Mouse (Mus musculus) embryo, embryonic 11.5 days (tissue): ENCODE measurements around the gene Shc3.

ENCODE experiments used
- DNase-seq: peaks from one replicate; pipeline ENCODE4 v3.0.0-alpha.2; 2012; ENCODE audit warnings: low read depth, low spot score

Gene Shc3

DNA sequence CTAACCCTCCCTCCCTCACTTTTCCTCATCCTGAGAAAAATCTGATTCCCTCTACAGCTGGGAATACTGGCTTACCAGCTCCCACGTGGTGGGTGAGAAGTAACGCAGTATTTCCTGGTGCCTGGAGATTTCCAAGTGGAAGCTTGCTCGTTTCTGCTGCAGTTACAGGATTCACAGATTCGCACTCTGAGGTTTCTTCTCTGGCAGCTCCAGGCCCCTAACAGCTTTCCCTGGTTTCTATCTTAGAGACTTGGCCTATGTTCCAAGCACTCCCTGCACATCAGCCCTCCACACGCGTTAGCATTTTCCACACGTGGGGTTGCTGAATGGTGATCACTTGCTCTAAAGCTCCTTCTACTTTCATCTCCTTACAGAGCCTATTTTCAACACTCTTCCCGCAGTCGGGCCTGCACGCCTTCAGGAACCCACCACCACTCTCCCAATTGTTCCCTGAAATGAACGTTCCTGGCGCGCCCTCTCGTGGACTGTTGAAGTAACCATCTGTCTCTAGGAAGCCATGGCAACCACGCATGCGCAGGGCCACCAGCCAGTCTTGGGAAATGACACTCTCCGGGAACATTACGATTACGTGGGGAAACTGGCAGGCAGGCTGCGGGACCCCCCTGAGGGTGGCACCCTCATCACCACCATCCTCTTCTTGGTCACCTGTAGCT, 150.8 kb downstream of the Shc3 start:
- DNase-seq = peak; percentile 93

DNA sequence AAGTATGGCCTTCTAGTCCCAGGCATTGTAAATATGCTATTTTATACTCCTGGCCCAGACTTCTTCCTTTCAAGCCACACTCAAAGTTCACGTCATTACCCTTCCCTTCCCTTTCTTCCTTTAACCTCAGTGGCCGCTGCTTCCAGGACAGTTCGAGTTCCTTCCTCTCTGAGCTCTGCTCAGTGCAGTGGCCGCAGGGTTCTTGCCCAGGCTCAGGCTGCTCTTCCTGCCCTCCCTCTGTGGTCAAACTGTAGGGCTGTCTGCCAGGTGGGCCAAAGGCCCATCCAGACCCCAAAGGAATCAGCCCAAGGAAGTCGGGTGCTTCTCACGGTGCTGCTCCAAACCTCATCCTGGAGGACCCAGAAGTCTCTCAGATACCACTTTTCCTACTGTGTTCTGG, 151.4 kb downstream of the Shc3 start:
- DNase-seq = no peak

DNA sequence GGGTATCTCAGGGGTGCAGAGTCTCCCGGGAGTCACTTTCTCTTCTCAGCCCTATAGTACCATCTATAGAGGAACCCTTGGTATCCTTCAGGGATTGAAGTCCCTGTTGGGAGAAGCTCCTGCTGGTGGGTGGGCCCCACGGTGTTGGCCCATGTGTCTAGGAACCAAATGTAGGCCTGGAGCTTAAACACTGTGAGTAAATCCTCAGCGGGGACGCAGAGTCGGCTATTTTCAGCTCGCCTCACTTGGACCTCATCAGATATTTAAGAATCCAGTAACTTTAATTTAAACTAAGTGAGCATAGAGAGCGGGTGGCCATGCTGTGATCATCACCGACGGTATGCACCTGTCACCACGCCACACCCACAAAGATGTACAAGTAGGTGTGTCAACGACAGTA, 152.5 kb downstream of the Shc3 start:
- no peak for DNase-seq

DNA sequence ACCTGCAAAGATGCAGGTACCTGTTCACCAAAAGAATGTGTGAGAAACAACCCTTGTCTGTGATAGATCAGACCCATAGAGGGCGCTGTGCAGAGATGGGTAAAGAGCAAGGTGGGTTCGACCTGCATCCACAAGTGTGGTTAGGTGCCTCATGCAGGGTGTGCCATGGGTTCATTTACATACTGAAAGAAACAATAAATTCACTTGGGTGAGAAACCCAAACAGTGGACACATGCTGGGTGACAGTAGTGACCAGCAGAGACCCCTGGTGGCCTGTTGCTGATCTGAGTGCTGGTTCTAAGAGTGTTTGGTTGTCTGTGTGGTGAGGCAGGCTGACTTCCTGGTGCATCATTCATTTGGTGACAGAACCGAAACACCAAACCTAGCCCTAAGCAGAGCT, 155.8 kb downstream of the Shc3 start:
- DNase-seq = no peak

DNA sequence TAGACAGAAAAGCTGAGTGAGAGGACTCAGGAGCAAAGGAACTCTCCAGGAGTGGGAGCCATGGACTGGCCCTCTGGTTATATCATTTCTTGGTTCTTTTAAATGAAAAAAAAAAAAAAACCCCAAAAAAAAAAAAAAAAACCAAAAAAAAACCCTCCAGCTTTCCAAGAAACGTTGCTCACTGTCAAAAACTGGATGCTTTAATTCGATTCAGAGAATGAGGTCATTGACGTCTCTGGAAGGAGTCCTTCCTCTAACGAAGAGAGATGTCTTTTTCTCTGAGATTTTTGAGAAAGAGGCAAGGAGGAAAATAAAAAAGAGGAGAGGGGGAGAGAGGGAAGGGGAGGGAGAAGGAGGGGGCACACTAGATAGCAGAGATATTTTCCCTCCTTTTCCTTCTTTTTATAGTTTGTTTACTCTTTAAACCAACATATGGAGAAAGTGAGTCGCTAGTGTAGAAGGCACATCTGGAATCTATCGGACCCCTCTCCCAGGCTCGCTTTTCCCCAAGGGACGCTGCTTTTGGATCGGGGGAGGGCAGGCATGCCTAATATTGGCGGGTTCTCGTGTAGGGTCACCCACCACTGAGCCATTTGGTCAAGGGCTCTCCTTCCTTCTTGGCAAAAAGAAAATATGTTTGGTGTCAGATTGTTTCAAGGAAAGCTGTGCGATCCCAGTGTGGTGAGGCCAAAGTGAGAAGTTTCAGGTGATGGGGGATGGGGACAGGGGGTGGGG, 157.4 kb downstream of the Shc3 start:
- no peak for DNase-seq

DNA sequence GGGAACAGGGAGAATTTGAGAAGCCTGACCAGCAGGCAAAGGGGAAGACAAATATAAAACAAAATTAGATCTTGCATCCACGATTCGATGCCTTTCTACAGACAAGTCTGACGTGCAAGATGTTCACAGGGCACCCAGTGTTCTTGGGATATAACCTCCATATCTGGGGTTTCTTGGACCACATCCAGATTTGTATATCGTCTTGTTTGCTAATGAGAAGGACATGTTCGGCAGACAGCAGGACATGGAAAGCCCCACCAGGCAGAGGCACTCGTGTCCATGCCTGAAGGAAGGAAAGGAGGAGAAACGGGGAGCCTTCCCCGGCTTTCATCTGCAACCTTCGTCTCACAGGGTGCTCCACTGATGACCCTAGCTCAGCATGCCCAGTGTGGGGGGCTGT, 158.0 kb downstream of the Shc3 start:
- no peak for DNase-seq

DNA sequence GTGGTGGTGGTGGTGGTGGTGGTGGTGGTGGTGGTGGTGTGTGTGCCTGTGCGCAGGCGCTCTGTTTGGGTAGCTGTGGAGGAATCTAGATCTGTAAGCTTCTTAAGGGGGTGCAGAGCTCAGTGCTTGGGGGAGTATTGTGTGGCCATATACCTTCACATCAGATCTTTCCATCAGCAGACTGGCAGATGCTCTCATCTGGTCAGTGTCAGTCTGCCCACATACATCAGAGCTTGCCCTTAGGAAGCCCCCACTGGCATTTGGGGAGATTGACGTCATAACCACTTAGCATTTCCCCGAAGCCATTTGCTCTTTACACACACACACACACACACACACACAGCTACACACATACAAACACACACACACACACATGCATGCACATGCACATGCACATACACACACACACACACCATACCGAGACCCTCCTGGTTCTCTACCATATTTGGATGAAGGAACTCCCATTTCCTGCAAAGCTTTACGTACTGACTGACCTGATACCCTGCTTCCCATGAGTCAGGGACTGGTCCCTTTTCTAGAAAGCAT, 159.2 kb downstream of the Shc3 start:
- DNase-seq = no peak

DNA sequence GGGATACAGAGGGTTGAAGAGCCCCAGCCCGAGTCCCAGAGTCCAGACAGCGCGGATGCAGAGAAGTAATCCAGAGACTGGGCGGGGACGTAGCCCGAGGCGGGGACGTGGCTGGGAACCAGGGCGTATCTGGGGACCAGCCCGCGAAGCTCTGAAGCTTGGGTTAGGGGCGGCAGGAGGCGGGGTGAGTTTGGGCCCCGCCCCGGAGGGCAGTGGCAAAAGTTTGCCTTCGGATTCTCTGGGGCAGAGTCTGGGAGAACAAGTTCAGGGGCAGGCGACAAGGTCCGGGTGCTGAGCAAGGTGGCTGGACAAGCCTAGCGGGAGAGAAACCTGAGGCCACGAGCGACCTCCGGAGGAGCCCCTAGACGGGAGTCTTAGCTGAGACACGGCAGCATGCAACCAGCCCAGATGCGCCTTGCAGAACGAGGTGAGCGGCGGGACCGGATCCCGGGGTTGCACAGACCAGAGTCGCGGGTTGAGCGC, 160.7 kb downstream of the Shc3 start, which contains the start of gene S1pr3:
TSS of gene S1pr3 (plus strand) at position 121 of the 483 bp plus-strand sequence.
- DNase-seq = peak; percentile 71

DNA sequence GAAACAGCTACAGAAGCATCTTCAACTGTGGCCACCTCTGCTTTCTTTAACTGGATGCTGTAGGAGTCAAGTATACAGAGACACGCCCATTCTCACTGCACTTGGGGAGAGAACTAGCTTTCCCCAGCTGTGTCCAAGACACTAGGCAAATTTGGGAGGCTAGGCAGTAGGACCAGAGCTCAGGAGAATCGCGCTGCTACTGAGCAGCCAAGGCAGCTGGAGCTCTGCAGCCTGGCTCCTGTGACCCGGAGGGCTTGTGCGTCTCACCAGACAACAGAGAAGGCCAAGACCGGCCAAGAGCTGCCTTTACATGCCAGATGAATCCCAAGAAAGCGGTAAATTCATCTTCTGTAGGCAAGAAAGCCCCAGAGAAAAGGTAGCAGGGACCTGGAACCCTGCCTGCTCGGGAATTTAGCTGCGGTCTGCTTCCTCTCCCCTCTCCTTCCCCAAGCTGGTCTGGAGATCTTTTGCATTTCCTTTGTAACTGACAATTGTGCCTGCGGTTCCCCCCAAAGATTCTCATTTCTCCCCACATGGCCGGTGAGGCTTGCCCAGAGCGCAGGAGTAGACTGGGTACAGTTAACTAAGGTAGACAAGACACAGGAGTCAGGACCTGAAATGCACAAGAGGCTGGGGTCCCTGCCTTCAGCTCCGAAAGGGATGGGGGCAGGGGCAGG, 161.5 kb downstream of the Shc3 start:
- no peak for DNase-seq

DNA sequence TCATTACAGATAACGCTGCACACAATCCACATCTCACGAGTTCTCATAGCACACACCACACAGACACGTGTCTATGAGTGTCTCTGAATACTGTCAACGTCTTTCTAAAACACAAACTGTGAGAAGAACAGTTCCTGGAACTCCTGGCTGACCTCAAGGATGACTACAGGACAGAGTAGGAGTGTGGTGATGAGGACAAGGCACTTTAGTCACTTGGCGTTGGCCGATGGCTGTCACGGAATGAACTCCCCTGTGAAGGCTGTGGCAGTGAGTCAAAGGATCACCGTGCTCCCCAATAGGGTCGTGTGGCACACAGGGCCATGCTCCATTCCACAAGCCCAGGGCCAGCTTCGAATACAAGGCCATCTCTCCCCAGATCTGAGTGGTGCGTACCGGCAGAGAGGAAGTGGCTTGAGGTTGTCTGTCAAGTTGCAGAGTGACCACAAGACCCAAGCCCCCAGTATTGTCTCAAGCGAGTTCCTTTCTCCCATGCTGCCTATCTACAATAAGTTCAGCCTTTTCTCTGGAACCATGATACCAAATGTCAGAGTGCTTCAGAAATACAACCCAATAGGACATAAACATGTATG, 163.4 kb downstream of the Shc3 start:
- no peak for DNase-seq

DNA sequence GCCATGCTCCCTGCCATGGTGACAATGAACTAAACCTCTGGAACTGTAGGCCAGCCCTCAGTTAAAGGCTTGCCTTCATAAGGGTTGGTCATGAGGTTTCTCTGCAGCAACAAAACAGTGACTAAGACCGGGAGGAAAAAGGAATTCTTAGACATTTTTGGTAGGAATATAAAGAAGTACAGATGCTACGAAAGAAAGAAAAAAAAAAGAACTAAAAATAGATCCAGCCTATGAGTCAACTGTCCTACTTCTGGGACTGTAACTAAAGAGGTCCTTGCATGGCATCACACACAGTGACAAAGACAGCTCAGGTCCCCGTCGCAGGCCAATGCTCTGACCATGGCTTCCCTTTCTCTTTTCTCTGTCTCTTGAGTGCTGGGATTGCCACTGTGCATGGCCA, 164.7 kb downstream of the Shc3 start:
- no peak for DNase-seq

DNA sequence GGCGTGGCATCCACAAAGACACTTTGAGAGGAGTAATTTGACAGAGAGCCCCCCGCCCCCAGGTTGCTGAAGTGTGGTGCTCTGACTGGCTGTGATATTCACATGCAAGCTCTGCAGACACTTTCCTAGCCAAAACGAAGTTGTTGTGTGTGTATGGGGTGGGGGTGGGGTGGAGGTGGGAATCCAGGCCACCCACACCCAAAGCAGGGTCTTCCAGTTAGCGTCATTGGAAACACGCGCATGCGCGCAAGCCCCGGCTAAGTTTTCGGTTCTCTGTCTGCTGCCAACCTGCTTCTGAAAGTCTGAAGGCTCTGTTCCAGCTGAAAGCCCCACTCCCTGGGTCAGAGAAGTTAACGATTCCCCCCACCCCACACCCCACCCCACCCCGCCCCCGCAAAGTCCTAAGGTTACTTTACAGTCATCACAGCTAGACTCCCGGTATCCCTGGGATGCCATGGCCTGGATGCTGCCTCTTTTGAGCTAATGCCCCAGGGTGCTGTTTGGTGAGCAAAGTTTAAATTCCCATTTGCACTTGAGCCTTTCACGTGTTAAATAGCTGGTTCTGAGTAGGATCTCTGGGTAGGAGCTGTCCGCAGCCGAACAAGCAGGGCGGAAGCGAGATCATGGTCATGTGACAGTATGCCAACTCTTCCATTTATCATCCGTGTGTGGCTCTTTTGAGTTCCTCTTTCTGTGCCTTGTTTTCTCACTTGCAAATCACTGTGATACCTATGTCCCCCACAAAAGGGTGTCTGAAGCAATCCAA, 168.3 kb downstream of the Shc3 start:
- DNase-seq = no peak

DNA sequence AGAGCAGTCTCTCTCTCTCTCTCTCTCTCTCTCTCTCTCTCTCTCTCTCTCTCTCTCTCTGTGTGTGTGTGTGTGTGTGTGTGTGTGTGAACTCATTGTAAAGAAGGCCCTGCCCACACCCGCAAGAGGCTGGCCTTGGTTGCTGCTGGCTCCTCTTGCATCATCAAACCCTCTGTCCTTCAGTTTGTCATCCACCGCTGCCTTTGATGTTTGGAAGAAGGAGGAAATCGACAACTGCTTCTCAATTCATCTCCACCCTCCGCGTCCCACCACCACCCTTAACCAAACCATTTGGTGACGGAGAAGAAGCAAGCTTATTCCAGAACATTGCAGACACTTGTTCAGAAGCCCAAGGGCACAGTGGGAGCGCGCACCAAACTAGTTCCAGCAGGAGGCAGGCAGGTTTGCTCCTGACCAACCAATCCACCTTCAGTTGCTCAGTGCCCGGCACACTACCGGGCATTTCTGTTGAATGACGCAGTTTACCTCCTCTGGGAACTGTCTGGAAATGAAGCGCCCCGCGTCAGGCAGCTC, 169.0 kb downstream of the Shc3 start:
- no peak for DNase-seq

DNA sequence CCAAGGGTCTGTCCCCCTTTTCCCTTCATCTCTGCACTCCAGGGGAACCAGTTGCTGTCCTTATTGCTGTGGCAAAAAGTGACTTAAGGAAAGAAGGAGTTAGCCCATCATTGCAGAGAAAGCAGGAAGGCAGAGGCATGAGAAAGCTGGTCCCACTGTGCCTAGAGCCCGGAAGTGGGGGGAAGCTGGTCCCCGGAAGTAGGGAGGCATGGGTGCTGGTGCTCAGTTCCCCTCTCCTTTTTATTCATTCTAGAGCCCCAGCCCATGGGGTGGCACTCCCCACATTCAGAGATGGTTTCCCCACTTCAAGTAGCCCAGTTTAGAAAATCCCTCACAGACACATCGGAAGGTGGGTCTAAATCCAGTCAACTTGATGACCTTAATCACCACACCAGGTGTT, 169.7 kb downstream of the Shc3 start:
- no peak for DNase-seq

DNA sequence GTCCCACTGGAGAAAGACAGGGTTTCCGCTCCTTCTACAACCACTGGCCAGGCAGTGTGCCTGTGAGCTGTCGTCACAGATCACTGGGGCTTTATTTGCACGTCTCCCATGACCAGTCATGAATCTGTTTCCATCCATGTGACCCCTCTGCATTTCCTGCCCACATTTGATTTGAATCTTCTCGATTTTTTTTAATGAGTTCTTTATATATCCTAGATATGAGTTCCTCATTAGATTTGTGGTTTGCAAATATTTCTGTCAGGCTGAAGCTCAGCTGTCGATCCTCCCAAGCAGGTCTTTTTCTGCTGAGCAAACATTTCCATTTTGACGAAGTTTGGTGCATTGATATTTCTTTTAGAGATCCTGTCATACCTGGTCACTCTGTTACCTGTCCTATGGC, 171.4 kb downstream of the Shc3 start:
- no peak for DNase-seq

DNA sequence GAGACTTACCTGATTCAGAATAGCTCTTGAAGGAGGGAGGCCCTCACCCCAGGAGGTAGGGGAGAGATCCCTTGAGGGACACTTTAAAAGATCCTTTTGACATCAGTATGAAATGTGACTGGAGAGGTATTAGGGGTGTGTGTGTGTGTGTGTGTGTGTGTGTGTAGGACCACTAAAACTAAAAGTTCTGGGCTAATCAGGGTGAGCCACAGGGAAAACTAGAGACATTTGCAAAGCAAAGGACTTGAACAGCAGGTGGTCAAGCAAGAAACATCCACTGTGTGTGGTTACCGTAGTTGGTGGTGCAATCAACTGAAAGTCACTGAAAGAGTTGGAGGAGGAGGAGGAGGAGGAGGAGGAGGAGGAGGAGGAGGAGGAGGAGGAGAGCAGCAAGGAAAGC, 177.0 kb downstream of the Shc3 start:
- DNase-seq = no peak

DNA sequence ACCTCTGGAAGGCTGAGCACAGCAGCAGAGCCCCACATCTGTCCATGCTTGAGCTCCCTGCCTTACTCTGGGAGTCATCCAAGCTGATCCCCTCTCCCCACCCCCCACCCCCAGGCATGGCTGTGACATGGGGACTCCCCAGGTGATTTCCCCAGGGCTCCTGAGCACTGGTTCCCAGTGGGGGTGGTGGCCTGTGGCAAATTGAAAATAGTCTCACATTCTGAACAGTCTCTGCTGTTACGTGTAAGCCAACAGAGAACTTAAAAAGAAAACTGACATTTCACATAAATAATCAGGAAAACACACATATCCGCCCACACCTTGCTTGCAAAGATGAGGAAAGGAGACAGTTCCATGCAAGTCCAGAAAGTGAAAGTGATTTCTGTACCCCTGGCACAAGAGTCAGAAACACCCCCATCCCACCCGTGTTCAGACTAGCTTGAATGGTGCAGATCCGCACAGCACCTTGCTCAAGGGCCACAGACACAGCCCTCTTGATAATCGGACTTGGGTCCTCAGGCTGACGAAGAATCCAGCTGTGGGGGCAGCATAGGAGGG, 177.8 kb downstream of the Shc3 start:
- no peak for DNase-seq

DNA sequence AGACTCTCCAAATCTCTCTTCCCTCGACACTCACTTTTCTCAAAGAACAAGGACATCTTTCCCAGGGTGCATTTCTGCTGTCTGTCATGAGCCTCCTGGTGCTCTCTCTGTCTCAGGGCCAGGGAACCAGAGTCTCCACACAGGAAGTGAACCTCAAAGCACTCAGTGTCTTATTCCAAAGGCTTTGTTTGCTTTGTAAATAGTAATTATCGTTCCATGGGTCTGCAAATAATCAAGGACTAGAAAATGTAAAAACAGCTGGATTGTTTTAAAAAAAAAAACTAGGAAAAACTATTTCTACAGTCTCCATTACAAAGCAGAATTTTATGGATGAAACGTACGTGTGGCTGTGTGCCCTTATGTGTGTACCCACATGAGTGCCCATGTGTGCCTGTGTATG, 178.8 kb downstream of the Shc3 start:
- DNase-seq = no peak

DNA sequence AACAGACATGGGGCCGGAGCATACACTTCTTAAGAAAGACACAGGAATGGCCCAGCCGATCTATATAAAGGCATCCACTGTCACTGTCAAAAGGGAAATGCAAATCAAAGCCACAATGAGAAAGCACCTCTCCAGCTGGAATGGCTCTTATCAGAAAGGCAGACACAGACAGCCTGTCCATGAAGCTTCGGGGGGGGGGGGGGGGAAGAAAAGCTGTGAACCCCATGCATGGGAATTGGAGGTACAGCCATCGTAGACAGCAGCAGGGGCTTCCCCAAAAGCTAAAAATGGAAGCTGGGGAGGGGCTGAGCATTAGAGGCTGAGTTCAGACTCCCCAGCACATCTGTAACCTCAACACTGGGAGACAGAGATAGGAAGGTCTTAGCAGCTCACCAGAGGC, 181.3 kb downstream of the Shc3 start:
- no peak for DNase-seq

DNA sequence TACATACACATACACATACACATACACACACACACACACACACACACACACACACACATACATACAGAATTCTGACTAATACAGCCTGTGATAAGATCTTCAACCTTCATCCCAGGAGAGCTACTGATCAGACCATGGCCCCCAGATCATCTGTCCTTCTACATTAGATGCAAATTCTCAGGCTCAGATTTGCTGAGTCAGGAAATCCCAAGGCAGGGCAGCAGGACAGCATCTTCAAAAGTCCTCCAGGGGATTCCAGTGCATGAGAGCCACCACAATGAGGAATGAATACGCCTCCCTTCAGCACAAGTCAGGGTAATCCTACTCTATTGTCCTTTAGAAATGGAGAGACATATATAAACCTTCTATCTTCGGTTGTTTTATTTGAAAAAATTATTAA, 184.3 kb downstream of the Shc3 start:
- DNase-seq = no peak

DNA sequence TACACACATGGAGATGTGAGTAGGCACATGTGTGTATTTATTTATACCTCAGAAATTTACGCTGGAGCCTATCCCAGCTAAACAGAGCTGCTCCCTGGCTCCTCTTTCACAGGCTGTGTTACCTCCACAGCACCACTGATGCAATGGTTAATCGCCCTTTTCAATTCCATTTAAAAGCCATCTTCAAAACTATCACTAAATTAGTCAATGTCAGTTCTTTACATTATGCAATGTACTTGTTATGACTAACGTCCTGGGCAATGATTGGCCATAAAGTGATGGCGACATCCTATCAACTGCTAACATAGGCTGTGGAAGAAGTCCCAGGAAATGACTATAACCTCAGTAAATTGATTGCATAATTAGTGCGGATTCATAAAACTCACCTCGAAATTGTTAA, 187.7 kb downstream of the Shc3 start:
- DNase-seq = no peak
